Mouse (Mus musculus) embryonic facial prominence, embryonic 13.5 days (tissue): Measurements from ENCODE around the gene Ube2i. TPM values are rescaled to one million over a fixed set of nuclear protein-coding genes. Genes with fewer than 3 reads are reported as not detected.

Source experiments
- ATAC-seq: fragments of 200-750 bp; cut with Nextera tagmentation; 2 replicates; pipeline ENCODE4 v1.8.0; 2017; ENCODE audit warnings: low read depth; ENCODE audit not compliant: insufficient number of reproducible peaks, insufficient read depth, low FRiP score, low TSS enrichment
- H3K27ac ChIP-seq: fragments of 300-500 bp; sonication (generic); 2 replicates; pipeline ENCODE4 v1.5.1; 2015; ENCODE audit warnings: moderate library complexity, mild to moderate bottlenecking, inconsistent platforms
- H3K27me3 ChIP-seq: fragments of 300-500 bp; sonication (generic); 2 replicates; pipeline ENCODE4 v1.6.1; 2015; ENCODE audit warnings: mild to moderate bottlenecking, inconsistent platforms
- H3K36me3 ChIP-seq: fragments of 300-500 bp; sonication (generic); 2 replicates; pipeline ENCODE4 v1.6.1; 2015; ENCODE audit warnings: mild to moderate bottlenecking, inconsistent platforms
- H3K4me1 ChIP-seq: fragments of 300-500 bp; sonication (generic); 2 replicates; pipeline ENCODE4 v1.6.1; 2015; ENCODE audit warnings: inconsistent platforms
- H3K4me2 ChIP-seq: fragments of 300-500 bp; sonication (generic); 2 replicates; pipeline ENCODE4 v1.6.1; 2015; ENCODE audit warnings: moderate library complexity, mild to moderate bottlenecking, inconsistent platforms
- H3K4me3 ChIP-seq: fragments of 300-500 bp; sonication (generic); 2 replicates; pipeline ENCODE4 v1.5.1; 2015; ENCODE audit warnings: mild to moderate bottlenecking, inconsistent platforms
- H3K9ac ChIP-seq: fragments of 300-500 bp; sonication (generic); 2 replicates; pipeline ENCODE4 v1.6.1; 2015; ENCODE audit warnings: mild to moderate bottlenecking, inconsistent platforms
- H3K9me3 ChIP-seq: fragments of 300-500 bp; sonication (generic); 2 replicates; pipeline ENCODE4 v1.6.1; 2016; ENCODE audit warnings: inconsistent platforms
- WGBS: fragments of 180-500 bp; shearing (Covaris S2); methylation state at CpG from one replicate; pipeline ENCODE4 v1.1.7; 2015; ENCODE audit warnings: mixed read lengths; 5-methylcytosine and 5-hydroxymethylcytosine counted together
- polyA plus RNA-seq: library from polyadenylated mRNA; unstranded; fragments of >200 nt; fragmentation: Nextera tagmentation; extraction: Ambion mirVana; gene quantifications from 2 replicates; pipeline ENCODE4 v1.2.1, GENCODE M21; 2015

The Ube2i gene
- polyA plus RNA-seq = 631 and 713 TPM in 2 replicates

DNA sequence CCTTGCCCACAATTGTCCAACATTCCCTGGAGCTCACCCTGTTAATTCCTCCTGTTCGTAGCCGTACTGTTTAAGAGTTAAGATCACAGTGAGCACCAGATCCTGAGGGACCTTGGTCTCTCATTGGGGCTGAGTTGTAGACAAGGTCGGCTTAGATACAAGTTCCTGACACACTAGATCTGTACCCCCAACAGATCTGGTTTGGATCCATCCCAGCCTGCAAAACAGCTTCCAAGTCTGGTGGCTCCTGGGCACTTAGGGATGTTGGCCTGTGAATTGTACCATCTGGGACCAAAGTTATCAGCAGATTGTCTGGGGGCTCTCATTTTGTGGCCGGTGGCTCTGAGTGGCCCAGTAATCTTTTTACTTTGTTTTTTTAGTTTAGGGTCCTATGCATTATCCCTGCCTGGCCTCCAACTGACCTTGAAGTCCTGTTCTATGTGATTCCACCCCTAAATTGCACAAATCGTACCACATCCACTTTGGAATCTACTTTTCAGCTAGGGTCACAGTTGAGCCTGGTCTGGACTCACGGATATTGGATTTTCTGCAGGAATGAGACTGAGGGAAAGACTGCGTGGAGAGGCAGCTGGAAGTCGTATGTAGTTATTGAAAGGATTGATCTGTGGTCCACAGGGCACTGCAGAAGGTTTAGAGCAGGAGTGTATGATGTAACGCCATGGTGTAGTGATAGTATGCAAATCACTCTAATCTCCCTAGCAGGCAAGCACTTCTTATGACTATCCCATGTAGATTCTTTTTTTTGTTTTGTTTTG, at the start of gene Ube2i:
Ube2i (minus strand) TSS at position 52 of the 776 bp plus-strand sequence.
- peak within 1 kb of the TSS; percentile 98 for H3K27ac ChIP-seq
- H3K9ac ChIP-seq = peak within 1 kb of the TSS; percentile 97
- H3K4me1 ChIP-seq = peaks cover 31% of the 10 kb centered on the region
- H3K9me3 ChIP-seq = no peaks in the 10 kb centered on the region
- H3K4me2 ChIP-seq = peak within 1 kb of the TSS; percentile 96
- no peaks in the 10 kb centered on the region for H3K27me3 ChIP-seq
- peak within 1 kb of the TSS; percentile 98 for H3K4me3 ChIP-seq
- H3K36me3 ChIP-seq = peaks cover 8% of the 10 kb centered on the region; the same call in 1 of the 2 replicates
- 79% methylated on average over 9 of the region's 9 CpGs for WGBS
- ATAC-seq = no peak

DNA sequence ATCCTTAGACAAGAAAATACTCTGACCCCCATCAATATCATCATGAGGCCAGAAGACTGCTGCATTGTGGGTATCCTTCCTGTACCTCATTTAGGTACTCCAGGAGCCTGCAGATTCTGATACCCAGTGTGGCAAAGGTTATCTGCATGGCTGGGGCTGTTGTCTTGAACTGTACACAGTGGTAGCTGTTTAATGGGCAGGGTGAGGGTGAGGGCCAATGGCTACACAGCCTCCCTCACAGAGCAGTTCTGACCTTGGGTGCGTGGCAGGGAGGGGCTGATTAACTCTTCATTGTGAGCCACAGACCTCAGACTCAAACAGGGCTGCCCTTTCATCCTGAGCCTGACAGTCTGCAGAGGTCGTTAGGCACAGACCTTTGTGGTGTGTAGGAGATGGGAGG, 48.5 kb upstream of the Ube2i start:
- Histone ChIP-seq H3K4me3 (no peak overlapping the region), H3K27ac (no peak overlapping the region), H3K27me3 (peaks cover 4% of the 10 kb centered on the region; the same call in 1 of the 2 replicates), H3K4me2 (no peak overlapping the region), H3K9me3 (no peaks in the 10 kb centered on the region), H3K9ac (no peak overlapping the region), H3K4me1 (no peaks in the 10 kb centered on the region), H3K36me3 (no peaks in the 10 kb centered on the region)
- no peak for ATAC-seq
- WGBS = 16% methylated on average over 2 of the region's 2 CpGs

DNA sequence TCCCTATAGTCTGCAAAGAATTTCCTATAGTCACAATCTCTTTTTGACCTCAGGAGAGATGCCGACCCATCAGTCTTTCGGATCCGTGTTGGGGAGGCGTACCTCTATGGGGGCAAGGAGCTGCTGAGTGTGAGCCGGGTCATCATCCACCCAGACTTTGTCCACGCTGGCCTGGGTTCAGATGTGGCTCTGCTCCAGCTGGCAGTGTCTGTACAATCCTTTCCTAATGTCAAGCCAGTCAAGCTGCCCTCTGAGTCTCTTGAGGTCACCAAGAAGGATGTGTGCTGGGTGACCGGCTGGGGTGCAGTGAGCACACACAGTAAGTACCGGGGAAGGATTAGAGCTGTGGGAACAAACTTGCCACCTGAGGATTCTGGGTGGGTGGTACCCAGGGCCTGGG, 46.4 kb upstream of the Ube2i start:
- H3K27ac ChIP-seq = no peak overlapping the region
- WGBS = 87% methylated on average over 8 of the region's 8 CpGs
- H3K4me2 ChIP-seq = no peak overlapping the region
- no peaks in the 10 kb centered on the region for H3K9me3 ChIP-seq
- no peak overlapping the region for H3K9ac ChIP-seq
- H3K4me3 ChIP-seq = no peak overlapping the region
- H3K27me3 ChIP-seq = peaks cover 4% of the 10 kb centered on the region; the same call in 1 of the 2 replicates
- no peaks in the 10 kb centered on the region for H3K36me3 ChIP-seq
- H3K4me1 ChIP-seq = no peaks in the 10 kb centered on the region
- no peak for ATAC-seq

DNA sequence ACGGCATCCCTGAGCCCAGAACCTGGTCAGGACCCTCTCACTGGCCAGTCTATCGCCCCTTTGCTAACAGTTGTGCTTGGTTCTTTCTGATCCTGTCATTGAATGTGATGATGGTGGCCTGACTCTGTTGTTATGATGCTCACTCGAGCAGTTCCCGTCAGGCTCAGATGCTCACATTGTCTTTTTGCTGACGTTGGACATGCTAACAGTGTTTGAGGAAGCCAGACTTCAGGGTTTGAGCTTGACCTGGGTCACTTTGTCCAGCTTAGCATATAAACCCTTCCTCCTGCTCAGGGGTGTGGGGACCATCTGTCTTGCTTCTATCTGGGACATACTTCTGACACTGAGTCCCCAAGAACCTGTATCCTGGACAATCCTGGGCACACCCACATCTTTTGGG, 43.9 kb upstream of the Ube2i start, which contains the start of gene Prss29:
Prss29 (plus strand) TSS at position 301 of the 400 bp plus-strand sequence.
- Histone ChIP-seq H3K27me3 (peaks cover 4% of the 10 kb centered on the region; the same call in 1 of the 2 replicates), H3K27ac (no peak within 1 kb of the TSS), H3K9ac (no peak within 1 kb of the TSS), H3K9me3 (no peaks in the 10 kb centered on the region), H3K4me1 (no peaks in the 10 kb centered on the region), H3K4me2 (no peak within 1 kb of the TSS), H3K36me3 (no peaks in the 10 kb centered on the region), H3K4me3 (no peak within 1 kb of the TSS)
- WGBS = 72% methylated on average over 5 of the region's 5 CpGs
- ATAC-seq = no peak

DNA sequence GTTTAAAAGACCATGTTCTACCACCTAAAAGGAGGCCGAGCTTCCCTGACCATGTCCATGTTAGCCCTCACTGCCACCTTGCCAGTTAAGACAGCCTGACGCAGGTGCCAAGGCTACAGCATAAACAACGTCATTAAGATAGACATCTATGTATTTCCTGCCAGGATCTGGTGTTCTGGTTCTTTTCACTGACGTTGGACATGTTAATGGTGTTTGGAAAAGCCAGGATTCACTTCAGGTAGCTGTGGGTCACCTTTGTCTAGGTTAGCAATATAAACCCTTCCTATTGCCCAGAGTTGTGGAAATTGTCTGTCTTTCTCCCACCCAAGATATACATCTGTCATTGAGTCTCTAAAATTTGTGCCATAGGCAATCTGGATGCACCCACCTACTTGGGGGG, 33.9 kb upstream of the Ube2i start, which contains the start of gene Prss28:
Prss28 (plus strand) TSS at position 301 of the 400 bp plus-strand sequence.
- 75% methylated on average over 4 of the region's 4 CpGs for WGBS
- no peaks in the 10 kb centered on the region for H3K36me3 ChIP-seq

DNA sequence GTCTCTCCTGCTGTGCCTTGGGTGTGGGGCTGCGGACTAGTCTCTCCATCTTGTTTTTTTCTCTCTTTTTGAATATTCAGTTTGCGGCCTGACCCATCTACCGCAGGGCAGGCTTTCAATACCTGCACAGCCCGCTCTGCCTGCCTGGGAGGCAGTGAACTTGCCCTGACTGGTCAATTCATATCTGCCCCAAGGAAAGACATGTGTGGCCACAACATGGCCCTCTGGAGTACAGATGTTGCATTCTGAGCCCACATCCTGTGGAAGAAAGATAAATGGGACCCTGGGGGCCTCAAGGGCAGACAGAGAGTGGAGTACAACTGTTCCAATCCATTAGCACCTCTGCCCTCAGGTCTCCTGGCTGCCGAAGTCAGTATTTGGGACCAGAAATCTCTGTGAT, 23.7 kb upstream of the Ube2i start, which contains the start of gene Prss34:
Prss34 (plus strand) TSS at position 301 of the 400 bp plus-strand sequence.
- H3K36me3 ChIP-seq = no peaks in the 10 kb centered on the region
- H3K27ac ChIP-seq = no peak within 1 kb of the TSS
- no peak within 1 kb of the TSS for H3K4me3 ChIP-seq
- H3K4me2 ChIP-seq = no peak within 1 kb of the TSS
- no peaks in the 10 kb centered on the region for H3K4me1 ChIP-seq
- no peaks in the 10 kb centered on the region for H3K27me3 ChIP-seq
- 75% methylated on average over 5 of the region's 5 CpGs for WGBS
- no peak within 1 kb of the TSS for H3K9ac ChIP-seq
- H3K9me3 ChIP-seq = no peaks in the 10 kb centered on the region
- ATAC-seq = no peak

More for the DNA sequence above, 33.9 kb upstream of the Ube2i start, which contains the start of gene Prss28:
- Histone ChIP-seq H3K27me3 (no peaks in the 10 kb centered on the region), H3K4me2 (no peak within 1 kb of the TSS), H3K9ac (no peak within 1 kb of the TSS), H3K4me3 (no peak within 1 kb of the TSS), H3K27ac (no peak within 1 kb of the TSS), H3K9me3 (no peaks in the 10 kb centered on the region), H3K4me1 (no peaks in the 10 kb centered on the region)
- no peak for ATAC-seq

DNA sequence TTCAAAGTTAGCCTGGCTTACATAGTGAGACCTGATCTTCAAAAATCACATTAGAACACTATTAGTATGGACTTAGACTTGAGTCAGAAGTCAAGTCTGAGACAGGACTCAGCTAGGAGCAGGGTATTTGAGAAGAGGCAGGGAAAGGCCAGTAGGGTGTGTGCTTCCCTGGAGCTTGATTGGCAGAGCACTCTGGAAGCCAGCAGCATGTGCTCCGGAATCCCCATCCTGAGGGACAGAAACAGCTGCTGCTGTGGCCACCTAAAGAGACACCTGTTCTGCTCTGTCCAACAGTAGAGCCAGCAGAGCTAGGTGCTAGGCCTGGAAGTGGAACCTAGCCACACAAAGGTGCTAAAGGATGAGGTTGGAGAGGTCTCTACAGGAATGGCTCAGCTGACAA, 19.7 kb upstream of the Ube2i start:
- no peaks in the 10 kb centered on the region for H3K4me1 ChIP-seq
- H3K36me3 ChIP-seq = no peaks in the 10 kb centered on the region
- H3K9me3 ChIP-seq = no peaks in the 10 kb centered on the region
- H3K4me2 ChIP-seq = no peak overlapping the region
- ATAC-seq = no peak
- no peak overlapping the region for H3K4me3 ChIP-seq
- no peaks in the 10 kb centered on the region for H3K27me3 ChIP-seq
- H3K27ac ChIP-seq = no peak overlapping the region
- no peak overlapping the region for H3K9ac ChIP-seq
- WGBS = 55% methylated on average over 1 of the region's 1 CpGs

DNA sequence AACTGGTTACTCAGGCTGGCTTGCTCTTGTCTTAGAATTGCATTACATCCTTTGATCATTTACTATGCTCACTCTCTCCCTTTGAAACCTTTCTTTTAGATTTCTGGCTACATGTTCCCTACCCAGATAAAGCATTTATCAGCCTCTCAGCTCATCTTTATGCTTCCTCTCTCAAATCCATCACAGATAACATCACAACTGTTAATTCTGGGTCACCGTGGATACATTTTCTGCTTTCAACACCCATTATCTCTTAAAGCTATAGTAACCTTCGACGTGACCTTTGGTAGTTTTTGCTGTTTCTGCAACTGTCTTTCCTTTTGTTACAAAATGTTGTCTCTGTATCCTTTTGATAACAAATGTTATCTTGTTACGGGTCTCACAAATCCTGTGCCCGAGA, 19.1 kb upstream of the Ube2i start:
- no peak overlapping the region for H3K4me2 ChIP-seq
- H3K4me3 ChIP-seq = no peak overlapping the region
- no peaks in the 10 kb centered on the region for H3K36me3 ChIP-seq
- no peak overlapping the region for H3K27ac ChIP-seq
- WGBS = 75% methylated on average over 5 of the region's 5 CpGs
- no peaks in the 10 kb centered on the region for H3K9me3 ChIP-seq
- no peak overlapping the region for H3K9ac ChIP-seq
- no peaks in the 10 kb centered on the region for H3K4me1 ChIP-seq
- ATAC-seq = no peak
- no peaks in the 10 kb centered on the region for H3K27me3 ChIP-seq

DNA sequence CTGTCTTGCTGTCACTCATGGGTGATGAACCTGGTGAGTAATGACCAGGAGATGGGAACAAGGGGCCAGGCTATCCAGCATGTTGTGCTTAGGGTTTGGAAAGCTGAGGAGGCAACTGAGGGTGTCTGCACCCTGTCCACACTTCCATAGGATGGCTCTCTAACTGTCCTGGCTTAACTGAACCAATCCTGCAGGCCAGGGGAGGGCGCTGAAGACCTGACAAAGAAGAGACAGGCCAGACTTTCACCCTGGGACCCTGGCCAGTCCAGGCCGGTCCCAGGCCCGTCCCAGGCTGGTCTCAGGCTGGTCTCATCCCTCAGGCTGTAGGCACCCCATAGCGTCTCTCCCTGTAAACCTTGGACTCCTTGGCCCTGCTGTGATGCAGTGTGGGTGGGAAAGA, 16.0 kb upstream of the Ube2i start:
- ATAC-seq = no peak
- Histone ChIP-seq H3K27me3 (no peaks in the 10 kb centered on the region), H3K9me3 (no peaks in the 10 kb centered on the region), H3K27ac (no peak overlapping the region), H3K4me1 (no peaks in the 10 kb centered on the region), H3K4me2 (no peak overlapping the region), H3K36me3 (no peaks in the 10 kb centered on the region), H3K4me3 (no peak overlapping the region), H3K9ac (no peak overlapping the region)
- WGBS = 19% methylated on average over 4 of the region's 4 CpGs

DNA sequence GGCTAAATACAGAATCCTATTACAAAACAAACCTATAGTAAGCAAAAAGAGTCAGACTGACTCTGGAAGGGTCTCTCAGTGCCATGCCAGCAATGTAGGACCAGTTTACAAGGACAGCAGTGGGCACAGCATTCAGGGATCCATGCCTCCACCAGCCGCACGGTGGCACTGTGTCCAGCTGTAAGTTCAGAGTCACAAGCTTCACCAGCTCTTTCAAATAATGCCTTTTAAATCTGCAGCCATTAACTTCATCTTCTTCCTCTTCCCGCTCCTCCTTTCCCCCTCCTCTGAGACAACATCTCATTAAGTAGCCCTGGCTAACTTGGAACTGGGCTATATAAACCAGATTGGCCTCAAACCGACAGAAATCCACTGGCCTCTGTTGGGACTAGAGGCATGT, 14.4 kb upstream of the Ube2i start:
- Histone ChIP-seq H3K9me3 (no peaks in the 10 kb centered on the region), H3K4me1 (no peaks in the 10 kb centered on the region), H3K27ac (no peak overlapping the region), H3K9ac (no peak overlapping the region), H3K4me3 (no peak overlapping the region), H3K36me3 (no peaks in the 10 kb centered on the region), H3K27me3 (no peaks in the 10 kb centered on the region), H3K4me2 (no peak overlapping the region)
- 21% methylated on average over 4 of the region's 4 CpGs for WGBS
- ATAC-seq = no peak

DNA sequence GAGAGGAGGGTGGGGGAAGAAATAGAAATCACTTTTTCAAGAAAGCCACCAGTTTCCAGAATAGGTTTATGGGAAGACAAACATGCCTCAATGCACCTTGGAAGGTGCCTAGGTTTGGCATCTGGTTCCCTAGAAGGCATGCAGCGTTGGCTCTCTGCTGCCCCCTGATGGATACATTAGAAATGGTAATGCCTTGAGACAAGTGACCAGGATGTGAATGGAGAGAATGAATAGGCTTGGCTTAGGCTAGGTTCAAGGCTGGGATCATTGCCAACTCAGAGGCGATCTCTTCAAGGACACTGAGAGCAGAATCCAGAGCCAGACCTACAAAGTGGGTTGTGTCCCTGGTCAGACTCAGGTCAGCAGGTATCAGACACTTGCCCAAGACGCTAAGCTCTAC, 10.6 kb upstream of the Ube2i start:
- 17% methylated on average over 3 of the region's 3 CpGs for WGBS
- no peak overlapping the region for H3K27ac ChIP-seq
- H3K4me1 ChIP-seq = no peaks in the 10 kb centered on the region
- H3K4me3 ChIP-seq = no peak overlapping the region
- H3K4me2 ChIP-seq = no peak overlapping the region
- no peaks in the 10 kb centered on the region for H3K27me3 ChIP-seq
- H3K9ac ChIP-seq = no peak overlapping the region
- no peaks in the 10 kb centered on the region for H3K36me3 ChIP-seq
- no peak for ATAC-seq
- H3K9me3 ChIP-seq = no peaks in the 10 kb centered on the region

DNA sequence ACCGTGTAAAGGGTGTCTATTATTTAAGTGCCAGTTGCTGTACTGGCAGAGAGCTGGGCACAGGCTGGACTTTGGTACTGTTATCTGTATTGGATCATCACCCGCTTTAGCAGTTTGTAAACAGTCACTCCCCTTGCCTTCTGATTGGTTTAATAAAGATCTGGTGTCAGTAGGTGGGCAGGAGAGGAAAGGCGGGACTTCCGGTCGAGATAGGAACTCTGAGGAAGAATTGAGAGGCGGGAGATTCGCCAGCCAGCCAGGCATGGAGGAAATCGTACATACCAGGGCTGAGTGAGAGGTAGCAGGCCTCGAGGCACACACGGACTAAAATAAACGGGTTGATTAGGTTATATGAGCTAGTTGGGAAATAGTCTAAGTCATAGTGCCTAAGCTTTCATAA, 7.7 kb upstream of the Ube2i start:
- no peak for ATAC-seq
- Histone ChIP-seq H3K4me1 (no peaks in the 10 kb centered on the region), H3K4me3 (no peak overlapping the region), H3K4me2 (no peak overlapping the region), H3K9ac (no peak overlapping the region), H3K9me3 (no peaks in the 10 kb centered on the region), H3K27ac (no peak overlapping the region), H3K36me3 (no peaks in the 10 kb centered on the region), H3K27me3 (no peaks in the 10 kb centered on the region)
- WGBS = 35% methylated on average over 11 of the region's 11 CpGs
